Mouse (Mus musculus): ENCODE data around the gene Fzd2. TPM values are rescaled to one million over a fixed set of nuclear protein-coding genes. Genes with fewer than 3 reads are reported as not detected.

Fzd2 gene
- polyA plus RNA-seq, 1 experiment from 2014 or later = 36.9 TPM

DNA sequence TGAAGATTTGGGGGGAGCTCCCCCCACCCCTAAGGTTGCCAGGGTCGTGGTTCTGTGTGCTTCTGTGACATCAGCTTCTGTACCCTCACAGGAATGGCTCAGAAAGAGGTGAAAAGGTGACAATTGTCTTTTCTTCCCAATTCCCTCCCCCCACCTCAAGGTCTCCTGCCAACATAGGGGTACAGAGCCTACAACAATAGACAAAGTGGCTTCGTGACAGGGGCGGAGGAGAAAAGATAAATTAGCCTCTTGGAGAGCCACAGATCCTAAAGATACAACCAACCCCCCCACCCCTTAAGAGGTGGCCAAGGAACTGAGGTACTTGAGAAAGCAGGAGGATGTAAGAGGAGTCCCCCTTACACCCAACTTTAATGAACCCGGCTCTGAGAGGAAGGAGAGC lies 4.5 kb downstream of the Fzd2 start:
- Histone ChIP-seq H3K9me3 (no peaks in the 10 kb centered on the region), H3K4me3 (peak overlapping the region; percentile 79), H3K4me1 (replicated peaks) (peaks cover 73% of the 10 kb centered on the region), H3K27ac (peak overlapping the region; percentile 99), H3K27me3 (ENCODE audit: insufficient read depth, poor library complexity, severe bottlenecking) (peaks cover 60% of the 10 kb centered on the region), H3K36me3 (peaks cover 5% of the 10 kb centered on the region; the same call in 1 of the 2 replicates)
- no peak for DNase-seq (ENCODE audit: low spot score)
- 8% methylated on average over 4 of the region's 4 CpGs for WGBS

DNA sequence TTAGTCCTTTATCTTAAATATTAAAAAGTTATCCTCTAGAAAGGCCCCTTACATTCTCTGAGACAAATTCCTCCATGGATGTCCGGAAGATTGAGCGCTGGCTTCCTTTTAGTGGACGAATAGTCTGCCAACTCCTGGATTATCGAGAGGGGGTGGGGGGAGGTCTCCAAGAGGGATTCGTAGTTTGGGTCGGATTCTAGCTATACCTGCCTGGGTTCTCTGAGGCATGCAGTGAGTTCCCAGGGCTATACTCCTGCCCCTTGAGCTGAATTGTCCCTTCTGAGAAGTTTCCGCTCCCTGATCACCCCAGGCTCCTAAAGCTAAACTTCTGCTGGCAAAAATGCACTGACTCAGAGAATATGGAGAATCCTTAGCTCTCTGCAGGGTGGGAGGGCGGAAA lies 5.3 kb downstream of the Fzd2 start:
- no peak for DNase-seq (ENCODE audit: low spot score)
- WGBS = 46% methylated on average over 8 of the region's 8 CpGs
- H3K4me1 ChIP-seq (replicated peaks) = peaks cover 69% of the 10 kb centered on the region
- H3K27ac ChIP-seq = peak overlapping the region; percentile 54
- H3K36me3 ChIP-seq = peaks cover 5% of the 10 kb centered on the region; the same call in 1 of the 2 replicates
- peaks cover 57% of the 10 kb centered on the region for H3K27me3 ChIP-seq (ENCODE audit: insufficient read depth, poor library complexity, severe bottlenecking)
- peak overlapping the region; percentile 79 for H3K4me3 ChIP-seq
- H3K9me3 ChIP-seq = no peaks in the 10 kb centered on the region

DNA sequence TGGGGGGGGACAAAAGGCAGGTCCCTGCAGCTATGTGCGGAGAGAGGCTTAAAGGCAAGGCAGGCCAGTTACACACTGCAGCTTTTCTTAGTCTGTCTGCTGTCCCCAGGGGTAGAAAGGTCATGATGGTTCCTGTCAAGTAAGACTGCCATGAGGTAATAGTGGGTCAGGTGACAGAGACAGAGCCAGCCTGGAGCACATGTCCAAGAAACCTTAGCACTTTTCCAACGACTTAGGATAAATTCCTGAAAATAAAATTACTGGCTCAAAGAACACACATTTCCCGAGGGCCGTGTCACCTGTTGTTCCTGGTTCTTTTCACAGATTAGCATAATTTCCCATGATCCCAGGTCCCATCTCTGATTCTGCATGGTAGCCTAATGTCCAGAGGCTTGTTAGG lies 6.1 kb downstream of the Fzd2 start:
- Histone ChIP-seq H3K27me3 (ENCODE audit: insufficient read depth, poor library complexity, severe bottlenecking) (peaks cover 50% of the 10 kb centered on the region), H3K27ac (peak overlapping the region; percentile 82), H3K36me3 (peaks cover 5% of the 10 kb centered on the region; the same call in 1 of the 2 replicates), H3K4me3 (peak overlapping the region; percentile 79), H3K9me3 (no peaks in the 10 kb centered on the region), H3K4me1 (replicated peaks) (peaks cover 64% of the 10 kb centered on the region)
- DNase-seq (ENCODE audit: low spot score) = no peak
- WGBS = 32% methylated on average over 4 of the region's 4 CpGs

DNA sequence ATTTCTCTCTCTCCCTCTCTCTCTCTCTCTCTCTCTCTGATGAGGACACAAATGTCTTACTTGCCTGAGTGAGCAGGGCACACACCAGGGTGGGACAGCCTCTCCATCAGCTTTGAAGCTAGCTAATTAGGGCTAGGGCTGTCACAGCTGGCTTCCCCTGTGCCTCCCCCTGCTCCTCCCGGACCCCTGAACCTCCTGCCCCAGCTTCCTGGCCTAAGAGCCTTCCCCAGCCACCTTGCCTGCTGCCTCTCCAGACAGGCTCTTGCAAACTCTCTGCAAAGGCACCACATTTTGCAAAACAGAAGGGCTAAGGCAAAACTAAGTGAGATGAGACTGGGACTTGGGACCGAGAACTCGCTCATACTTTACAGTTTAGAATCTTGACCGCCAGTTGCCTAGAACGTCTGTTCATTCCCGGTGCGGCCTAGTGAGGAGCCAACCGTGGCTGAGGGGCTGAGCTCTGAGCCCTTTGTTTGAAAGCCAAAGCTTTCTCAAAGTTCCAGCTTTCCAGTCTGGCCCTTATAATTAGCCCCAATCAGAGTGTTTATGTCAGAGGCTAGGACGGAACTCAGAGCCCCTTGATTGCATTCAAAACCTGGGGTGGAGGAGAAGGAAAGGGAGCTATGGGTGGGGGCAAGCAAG lies 6.6 kb downstream of the Fzd2 start:
- DNase-seq (ENCODE audit: low spot score) = peak; percentile 51
- Histone ChIP-seq H3K27me3 (ENCODE audit: insufficient read depth, poor library complexity, severe bottlenecking) (peaks cover 45% of the 10 kb centered on the region), H3K27ac (peak overlapping the region; percentile 82), H3K9me3 (no peaks in the 10 kb centered on the region), H3K4me3 (peak overlapping the region; percentile 27; the same call in 1 of the 2 replicates), H3K4me1 (replicated peaks) (peaks cover 58% of the 10 kb centered on the region), H3K36me3 (peaks cover 5% of the 10 kb centered on the region; the same call in 1 of the 2 replicates)
- 13% methylated on average over 9 of the region's 9 CpGs for WGBS

DNA sequence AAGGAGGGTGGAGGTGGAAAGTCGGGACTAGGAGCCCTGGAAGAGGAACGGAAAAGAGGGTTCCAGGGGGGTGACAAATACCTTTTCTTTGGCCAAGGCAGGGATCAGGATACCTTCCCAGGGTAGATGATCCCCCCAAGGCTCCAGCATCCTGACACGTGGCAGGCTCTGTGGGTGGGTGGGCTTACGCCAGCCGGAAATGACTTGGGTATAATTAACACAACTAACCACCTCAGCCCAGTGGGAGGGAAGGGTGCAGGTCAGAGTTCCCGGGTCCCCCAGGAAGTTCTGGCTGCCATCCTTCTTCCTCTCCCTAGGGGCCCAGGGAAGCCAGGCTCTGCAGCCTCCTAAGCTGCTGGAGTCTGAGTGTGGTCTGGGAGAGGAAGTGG lies 7.1 kb downstream of the Fzd2 start:
- H3K36me3 ChIP-seq = no peaks in the 10 kb centered on the region
- DNase-seq (ENCODE audit: low spot score) = no peak
- peaks cover 40% of the 10 kb centered on the region for H3K27me3 ChIP-seq (ENCODE audit: insufficient read depth, poor library complexity, severe bottlenecking)
- H3K27ac ChIP-seq = peak overlapping the region; percentile 82
- H3K9me3 ChIP-seq = no peaks in the 10 kb centered on the region
- 14% methylated on average over 6 of the region's 6 CpGs for WGBS
- 0 out of 2 replicates have a peak overlapping the region, but pooled peaks have one; percentile 27 for H3K4me3 ChIP-seq
- H3K4me1 ChIP-seq (replicated peaks) = peaks cover 53% of the 10 kb centered on the region

DNA sequence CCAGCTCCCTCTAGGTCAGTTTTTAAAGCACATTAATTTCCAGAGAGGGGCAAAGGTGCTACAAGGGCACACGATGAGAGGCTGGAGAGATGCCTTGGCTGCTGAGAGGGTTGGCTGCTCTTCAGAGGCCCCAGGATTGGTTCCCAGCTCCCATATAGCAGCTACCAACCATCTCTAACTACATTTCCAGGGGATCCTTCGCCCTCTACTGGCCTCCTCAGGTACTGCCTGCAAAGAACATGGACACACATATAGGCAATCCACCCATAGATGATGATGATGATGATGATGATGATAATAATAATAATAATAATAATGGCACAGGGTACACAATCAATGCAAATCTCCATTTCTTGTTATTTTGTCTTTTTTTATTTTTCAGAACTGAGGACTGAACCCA lies 15.3 kb downstream of the Fzd2 start:
- Histone ChIP-seq H3K36me3 (0 out of 2 replicates have a peak, but pooled peaks cover 6% of the 10 kb centered on the region), H3K27ac (no peak overlapping the region), H3K4me1 (replicated peaks) (peaks cover 12% of the 10 kb centered on the region), H3K9me3 (peaks cover 7% of the 10 kb centered on the region), H3K27me3 (ENCODE audit: insufficient read depth, poor library complexity, severe bottlenecking) (no peaks in the 10 kb centered on the region), H3K4me3 (no peak overlapping the region)
- no peak for DNase-seq (ENCODE audit: low spot score)
- WGBS = 63% methylated on average over 2 of the region's 2 CpGs

DNA sequence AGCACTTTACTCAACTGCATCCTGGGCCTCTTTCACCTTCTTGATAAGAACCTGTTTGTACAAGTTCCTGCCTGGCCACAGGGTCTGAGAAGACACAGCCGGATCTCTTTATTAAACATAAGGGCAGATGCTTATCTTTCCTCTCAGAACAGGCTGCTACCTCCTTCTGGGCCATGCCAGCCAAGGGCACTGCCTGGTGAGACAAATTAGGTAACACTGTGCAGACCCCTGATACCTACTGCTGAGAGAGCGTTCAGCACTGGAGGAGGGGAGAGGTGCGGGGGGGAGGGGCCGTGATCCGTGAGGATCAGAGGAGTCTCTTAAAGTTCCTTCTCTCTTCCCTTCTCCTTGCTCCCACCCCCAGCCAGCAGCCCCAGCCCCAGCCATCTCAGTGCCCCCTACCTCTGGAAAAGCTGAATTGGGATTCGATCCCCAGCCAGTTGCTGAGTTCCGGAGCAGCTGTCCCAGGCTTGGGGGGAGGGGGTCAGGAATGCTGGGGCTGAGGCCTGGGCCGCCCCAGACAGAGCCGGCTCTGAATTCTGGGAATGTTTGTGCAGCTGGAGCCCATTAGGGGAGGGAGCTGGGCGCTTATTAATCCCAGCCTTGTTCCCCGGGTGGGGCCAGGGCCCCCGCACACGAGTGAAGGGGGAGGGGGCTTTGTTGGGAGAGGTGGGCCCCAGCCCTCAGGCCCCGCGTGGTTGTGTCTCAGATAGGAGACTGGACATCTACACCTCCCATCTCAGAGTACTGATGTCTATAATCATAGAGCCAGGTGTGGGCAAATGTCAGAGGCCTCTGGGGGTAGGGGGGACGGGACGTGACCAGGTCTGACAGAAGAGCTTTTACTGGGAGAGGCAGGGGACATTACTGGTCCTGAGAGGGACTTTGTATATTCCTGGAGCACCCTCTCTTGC lies 19.9 kb downstream of the Fzd2 start:
- H3K27me3 ChIP-seq (ENCODE audit: insufficient read depth, poor library complexity, severe bottlenecking) = peaks cover 9% of the 10 kb centered on the region; the same call in 1 of the 2 replicates
- 8% methylated on average over 17 of the region's 17 CpGs for WGBS
- peak overlapping the region; percentile 34 for H3K4me3 ChIP-seq

DNA sequence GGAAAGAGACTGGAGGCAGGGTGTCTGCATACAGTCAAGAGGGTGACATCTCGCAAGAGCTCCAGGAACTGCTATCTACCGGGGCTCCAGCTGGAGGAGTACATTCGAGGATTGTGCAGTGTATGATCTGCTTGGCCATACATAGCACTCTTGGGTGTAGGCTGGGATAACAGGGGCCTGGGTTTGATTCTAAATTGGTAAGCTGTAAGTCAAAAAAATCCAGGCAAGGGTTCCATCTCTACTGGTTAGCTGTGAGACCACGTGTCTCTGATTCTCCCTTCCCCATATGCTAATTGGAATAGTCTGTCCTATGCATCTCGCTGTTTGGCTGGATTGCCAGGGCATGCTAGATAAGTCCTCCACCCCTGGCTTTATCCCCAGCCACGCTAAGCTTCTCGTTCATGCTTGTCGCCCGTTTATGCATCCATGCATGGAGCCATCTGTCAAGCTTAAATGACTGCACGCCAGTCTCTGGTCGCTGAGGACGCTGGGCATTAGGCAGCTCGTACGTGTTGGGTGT lies 20.8 kb downstream of the Fzd2 start:
- 39% methylated on average over 14 of the region's 14 CpGs for whole genome bisulfite sequencing
- peaks cover 50% of the 10 kb centered on the region for H3K4me1 ChIP-seq (replicated peaks)
- H3K4me3 ChIP-seq = peak overlapping the region; percentile 34; the same call in 1 of the 2 replicates
- H3K27ac ChIP-seq = peak overlapping the region; percentile 86
- peaks cover 9% of the 10 kb centered on the region; the same call in 1 of the 2 replicates for H3K27me3 ChIP-seq (ENCODE audit: insufficient read depth, poor library complexity, severe bottlenecking)
- DNase-seq (ENCODE audit: low spot score) = peak; percentile 43
- no peaks in the 10 kb centered on the region for H3K9me3 ChIP-seq
- H3K36me3 ChIP-seq = 0 out of 2 replicates have a peak, but pooled peaks cover 3% of the 10 kb centered on the region

More for the DNA sequence above, 19.9 kb downstream of the Fzd2 start:
- DNase-seq (ENCODE audit: low spot score) = peak; percentile 84
- peaks cover 5% of the 10 kb centered on the region for H3K9me3 ChIP-seq
- H3K27ac ChIP-seq = peak overlapping the region; percentile 86
- 0 out of 2 replicates have a peak, but pooled peaks cover 6% of the 10 kb centered on the region for H3K36me3 ChIP-seq
- peaks cover 48% of the 10 kb centered on the region for H3K4me1 ChIP-seq (replicated peaks)

DNA sequence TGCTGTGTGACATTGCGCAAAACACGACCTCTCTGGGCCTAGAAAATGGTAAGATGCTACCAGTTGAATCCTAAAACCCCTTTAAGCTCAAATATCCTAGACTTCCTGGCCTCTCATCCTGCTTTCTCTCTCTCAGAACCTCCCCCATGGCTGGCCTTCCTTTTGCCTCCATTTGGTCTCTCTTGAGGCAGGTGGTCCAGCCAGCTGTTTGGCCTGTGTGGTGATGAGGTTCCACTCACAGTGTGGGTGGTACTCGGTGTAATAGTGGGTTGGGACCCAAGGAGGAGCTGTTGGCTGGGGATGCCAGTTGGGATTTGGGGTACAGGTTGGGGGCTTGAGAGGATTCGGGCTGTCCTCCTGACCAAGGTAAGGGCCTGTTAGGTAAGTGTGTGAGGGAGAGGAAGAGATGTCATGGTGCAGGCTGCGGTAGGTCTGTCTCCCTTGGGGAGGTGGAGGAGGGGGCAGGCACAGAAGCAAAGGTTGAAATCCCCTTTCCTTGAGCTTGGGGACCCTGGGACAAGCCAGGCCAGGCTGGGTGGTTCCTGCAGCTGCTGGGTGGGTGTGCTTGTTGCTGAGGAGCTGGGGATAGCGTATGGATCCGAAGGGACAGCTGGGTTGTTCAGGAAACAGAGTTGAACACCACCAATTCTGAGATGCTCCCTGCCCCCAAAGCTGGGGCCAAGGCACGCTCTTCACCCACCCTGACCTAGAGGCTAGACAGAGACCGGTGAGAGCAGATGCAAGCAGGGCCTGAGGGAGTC lies 23.2 kb downstream of the Fzd2 start:
- Histone ChIP-seq H3K27me3 (ENCODE audit: insufficient read depth, poor library complexity, severe bottlenecking) (peaks cover 13% of the 10 kb centered on the region), H3K4me3 (no peak overlapping the region), H3K9me3 (no peaks in the 10 kb centered on the region), H3K4me1 (replicated peaks) (peaks cover 74% of the 10 kb centered on the region), H3K27ac (peak overlapping the region; percentile 35), H3K36me3 (no peaks in the 10 kb centered on the region)
- 78% methylated on average over 9 of the region's 9 CpGs for WGBS
- DNase-seq (ENCODE audit: low spot score) = no peak

DNA sequence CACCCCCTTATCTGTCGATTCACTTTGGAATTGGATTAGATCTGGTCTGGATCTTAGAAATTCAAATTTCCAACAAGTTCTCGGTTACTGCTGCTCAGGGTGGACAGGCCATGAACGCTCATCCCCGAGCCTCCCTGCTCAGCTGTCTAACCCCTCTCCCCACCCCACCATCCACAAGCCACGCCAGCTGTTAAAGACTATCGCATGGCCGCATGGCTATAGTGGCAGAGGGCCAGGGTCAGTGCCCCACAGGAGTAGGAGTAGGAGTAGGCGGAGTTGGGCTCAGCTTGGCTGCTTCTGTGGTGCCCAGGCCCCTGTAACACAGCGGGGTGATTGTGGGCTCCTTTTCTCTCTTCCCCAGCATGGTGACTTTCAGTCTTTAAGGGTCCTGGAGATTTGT lies 24.3 kb downstream of the Fzd2 start:
- Histone ChIP-seq H3K4me1 (replicated peaks) (peaks cover 83% of the 10 kb centered on the region), H3K36me3 (no peaks in the 10 kb centered on the region), H3K4me3 (no peak overlapping the region), H3K9me3 (no peaks in the 10 kb centered on the region), H3K27me3 (ENCODE audit: insufficient read depth, poor library complexity, severe bottlenecking) (peaks cover 25% of the 10 kb centered on the region), H3K27ac (0 out of 2 replicates have a peak overlapping the region, but pooled peaks have one; percentile 69)
- DNase-seq (ENCODE audit: low spot score) = no peak
- WGBS = 36% methylated on average over 9 of the region's 9 CpGs

DNA sequence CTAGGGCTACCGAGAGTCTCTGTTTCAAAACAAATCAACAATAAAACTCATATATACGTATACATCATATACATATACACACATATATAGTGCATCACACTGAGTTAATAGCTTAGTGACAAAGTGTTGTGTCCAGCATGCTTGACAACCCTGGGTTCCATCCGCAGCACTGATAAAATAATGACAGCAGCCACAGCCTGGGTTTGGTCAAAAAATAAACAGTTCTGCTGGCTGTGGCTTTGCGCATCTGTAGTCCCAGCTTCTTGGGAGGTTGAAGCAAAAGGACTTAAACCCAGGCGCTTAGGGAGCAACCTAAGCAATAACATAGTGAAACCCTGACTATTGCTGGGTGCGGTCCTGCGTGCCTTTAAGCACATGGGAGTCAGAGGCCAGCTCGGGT lies 25.2 kb downstream of the Fzd2 start:
- no peaks in the 10 kb centered on the region for H3K9me3 ChIP-seq
- no peak overlapping the region for H3K4me3 ChIP-seq
- no peaks in the 10 kb centered on the region for H3K36me3 ChIP-seq
- H3K27ac ChIP-seq = no peak overlapping the region
- no peak for DNase-seq (ENCODE audit: low spot score)
- H3K27me3 ChIP-seq (ENCODE audit: insufficient read depth, poor library complexity, severe bottlenecking) = peaks cover 29% of the 10 kb centered on the region
- 62% methylated on average over 8 of the region's 8 CpGs for WGBS
- H3K4me1 ChIP-seq (replicated peaks) = peaks cover 77% of the 10 kb centered on the region

DNA sequence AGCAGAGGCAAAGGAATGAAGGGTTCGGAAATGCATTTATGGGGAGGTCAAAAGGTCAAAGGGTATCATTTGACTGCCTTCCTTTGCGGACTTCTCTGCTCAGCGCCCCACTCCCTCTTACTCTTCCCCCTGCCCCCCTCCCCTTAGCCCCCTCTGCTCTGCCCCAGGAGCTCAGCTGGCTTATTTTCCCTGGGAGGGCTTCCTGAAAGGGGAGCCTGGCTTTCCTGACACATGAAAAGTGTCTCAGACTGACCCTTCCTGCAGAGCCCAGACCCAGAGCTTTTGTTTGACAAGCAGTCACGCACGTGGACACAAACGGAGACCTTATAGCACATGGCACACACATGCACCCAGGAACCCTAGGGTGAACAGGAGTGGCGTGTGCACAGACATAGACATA lies 26.5 kb downstream of the Fzd2 start:
- H3K27me3 ChIP-seq (ENCODE audit: insufficient read depth, poor library complexity, severe bottlenecking) = peaks cover 29% of the 10 kb centered on the region
- H3K4me3 ChIP-seq = no peak overlapping the region
- WGBS = 5% methylated on average over 7 of the region's 7 CpGs
- peaks cover 64% of the 10 kb centered on the region for H3K4me1 ChIP-seq (replicated peaks)
- peak overlapping the region; percentile 77 for H3K27ac ChIP-seq
- peak; percentile 50 for DNase-seq (ENCODE audit: low spot score)
- H3K9me3 ChIP-seq = no peaks in the 10 kb centered on the region
- H3K36me3 ChIP-seq = no peaks in the 10 kb centered on the region

Data from hindbrain, embryonic 10.5 days (tissue).